Mouse (Mus musculus) limb, embryonic 15.5 days (tissue): Measurements from ENCODE around the gene Gm42957. TPM values are rescaled to one million over a fixed set of nuclear protein-coding genes. Genes with fewer than 3 reads are reported as not detected.
A peak's percentile ranks its signal among the peaks of the same experiment; 100 is the strongest.
"Not testable (repeated sequence)": the region's sequence is repeated elsewhere in the genome, so short reads cannot be mapped to it uniquely, and the experiment has no call there.

ENCODE experiments used
- ATAC-seq: fragments of 200-750 bp; cut with Nextera tagmentation; 2 replicates; pipeline ENCODE4 v1.8.0; 2017; ENCODE audit warnings: low read depth, moderate TSS enrichment; ENCODE audit not compliant: insufficient number of reproducible peaks, low FRiP score, low TSS enrichment
- H3K27ac ChIP-seq: fragments of 300-500 bp; sonication (generic); 2 replicates; pipeline ENCODE4 v1.5.1; 2015; ENCODE audit warnings: moderate library complexity, mild to moderate bottlenecking, inconsistent platforms
- H3K27me3 ChIP-seq: fragments of 300-500 bp; sonication (generic); 2 replicates; pipeline ENCODE4 v1.6.1; 2015; ENCODE audit warnings: inconsistent platforms
- H3K36me3 ChIP-seq: fragments of 300-500 bp; sonication (generic); 2 replicates; pipeline ENCODE4 v1.6.1; 2015; ENCODE audit warnings: inconsistent platforms
- H3K4me1 ChIP-seq: fragments of 300-500 bp; sonication (generic); 2 replicates; pipeline ENCODE4 v1.6.1; 2015; ENCODE audit warnings: inconsistent platforms
- H3K4me2 ChIP-seq: fragments of 300-500 bp; sonication (generic); 2 replicates; pipeline ENCODE4 v1.6.1; 2015; ENCODE audit warnings: mild to moderate bottlenecking, inconsistent platforms
- H3K4me3 ChIP-seq: fragments of 300-500 bp; sonication (generic); 2 replicates; pipeline ENCODE4 v1.5.1; 2015; ENCODE audit warnings: mild to moderate bottlenecking, inconsistent platforms
- H3K9ac ChIP-seq: fragments of 300-500 bp; sonication (generic); 2 replicates; pipeline ENCODE4 v1.6.1; 2015; ENCODE audit warnings: inconsistent platforms
- H3K9me3 ChIP-seq: fragments of 300-500 bp; sonication (generic); 2 replicates; pipeline ENCODE4 v1.6.1; 2016; ENCODE audit warnings: inconsistent platforms
- WGBS: fragments of 180-500 bp; shearing (Covaris S2); methylation state at CpG from one replicate; pipeline ENCODE4 v1.1.7; 2015; 5-methylcytosine and 5-hydroxymethylcytosine counted together
- polyA plus RNA-seq: library from polyadenylated mRNA; unstranded; fragments of >200 nt; fragmentation: Nextera tagmentation; extraction: Ambion mirVana; gene quantifications from 2 replicates; pipeline ENCODE4 v1.2.1, GENCODE M21; 2015

The Gm42957 gene
- polyA plus RNA-seq, 1 experiment from 2014 or later: 0.29 TPM

DNA sequence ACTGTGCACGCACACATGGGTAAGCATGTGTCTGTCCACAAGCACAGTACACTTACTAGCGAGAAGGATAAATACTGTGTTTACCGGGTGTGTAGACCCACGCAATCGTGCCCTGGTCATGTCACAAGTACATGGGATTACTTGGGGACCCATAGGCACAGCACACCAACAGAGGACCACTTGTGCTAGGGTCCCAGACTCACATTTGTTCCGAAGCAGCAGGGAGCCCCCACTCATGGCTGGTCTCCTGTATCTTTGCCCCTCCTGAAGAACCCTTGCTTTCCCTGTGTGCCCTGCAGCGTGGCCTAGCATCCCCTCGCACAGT is 36.2 kb upstream of the Gm42957 start:
- Histone ChIP-seq H3K4me3 (peak overlapping the region; percentile 55), H3K4me2 (peak overlapping the region; percentile 95; the same call in 1 of the 2 replicates), H3K9me3 (no peaks in the 10 kb centered on the region), H3K27ac (no peak overlapping the region), H3K4me1 (peaks cover 60% of the 10 kb centered on the region), H3K36me3 (no peaks in the 10 kb centered on the region), H3K27me3 (peaks cover 9% of the 10 kb centered on the region; the same call in 1 of the 2 replicates), H3K9ac (no peak overlapping the region)
- ATAC-seq: no peak
- 59% methylated on average over 8 of the region's 8 CpGs for WGBS

DNA sequence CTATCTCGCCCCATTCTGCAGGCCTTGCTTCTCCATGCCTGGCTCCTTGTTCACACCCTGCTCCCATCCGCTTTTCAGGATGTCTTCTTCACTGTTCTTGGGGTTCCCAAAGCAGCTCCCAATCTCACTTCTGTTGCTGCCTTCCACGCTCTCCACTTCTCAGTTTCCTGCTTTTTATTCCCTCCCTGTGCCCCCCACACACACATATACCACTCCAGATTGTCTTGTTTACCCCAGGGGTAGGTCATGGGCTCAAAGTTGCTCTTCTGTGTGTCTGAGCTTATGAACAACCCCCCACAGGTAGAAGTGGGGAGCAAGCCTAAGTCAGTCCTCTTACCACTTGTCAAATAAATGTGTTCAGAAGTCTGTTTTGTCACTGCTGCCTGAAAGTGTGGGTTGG is 35.9 kb upstream of the Gm42957 start:
- no peak for ATAC-seq
- Histone ChIP-seq H3K9ac (no peak overlapping the region), H3K4me1 (peaks cover 64% of the 10 kb centered on the region), H3K27me3 (peaks cover 9% of the 10 kb centered on the region; the same call in 1 of the 2 replicates), H3K4me2 (no peak overlapping the region), H3K36me3 (0 out of 2 replicates have a peak, but pooled peaks cover 3% of the 10 kb centered on the region), H3K4me3 (no peak overlapping the region), H3K9me3 (no peaks in the 10 kb centered on the region), H3K27ac (no peak overlapping the region)
- 74% methylated on average over 3 of the region's 3 CpGs for WGBS

GRCm38 (mm10) chr3:96600639-96601250 is 34.5 kb upstream of the Gm42957 start, which contains the start of gene Lix1l:
TSS of gene Lix1l (plus strand) at chr3:96601149.
- H3K4me3 ChIP-seq: peak within 1 kb of the TSS; percentile 65
- no peaks in the 10 kb centered on the region for H3K9me3 ChIP-seq
- H3K36me3 ChIP-seq: 0 out of 2 replicates have a peak, but pooled peaks cover 3% of the 10 kb centered on the region
- H3K9ac ChIP-seq: peak within 1 kb of the TSS; percentile 79
- H3K4me2 ChIP-seq: peak within 1 kb of the TSS; percentile 58
- H3K27ac ChIP-seq: peak within 1 kb of the TSS; percentile 98
- ATAC-seq: peak; percentile 93
- under 1% methylated on average over 27 of the region's 27 CpGs for WGBS
- H3K4me1 ChIP-seq: peaks cover 67% of the 10 kb centered on the region
- H3K27me3 ChIP-seq: peaks cover 9% of the 10 kb centered on the region; the same call in 1 of the 2 replicates

DNA sequence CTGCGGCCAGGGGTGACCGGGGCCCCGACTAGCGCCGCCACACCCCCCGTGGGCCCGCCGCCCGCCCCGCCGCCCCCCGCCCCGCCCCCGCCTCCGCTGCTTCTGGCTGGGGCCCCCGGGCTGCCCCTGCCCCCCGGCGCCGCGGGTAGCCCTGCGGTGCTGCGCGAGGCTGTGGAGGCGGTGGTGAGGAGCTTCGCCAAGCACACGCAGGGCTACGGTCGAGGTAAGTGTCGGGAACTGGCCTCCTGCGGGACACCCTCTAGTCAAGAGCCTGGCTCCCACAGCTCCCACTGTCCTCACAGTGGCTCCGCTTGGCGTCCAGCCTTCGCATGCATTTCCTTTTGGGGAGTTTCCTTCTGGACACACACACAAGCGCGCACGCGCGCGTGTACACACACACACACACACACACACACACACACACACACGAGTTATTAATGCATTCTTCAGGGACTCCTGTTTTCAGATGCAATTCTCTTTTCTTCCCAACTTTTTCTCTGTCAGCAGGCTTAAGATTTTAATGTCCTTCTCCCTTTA is 34.0 kb upstream of the Gm42957 start:
- Histone ChIP-seq H3K4me3 (peak overlapping the region; percentile 65), H3K9me3 (no peaks in the 10 kb centered on the region), H3K9ac (peak overlapping the region; percentile 79), H3K4me2 (peak overlapping the region; percentile 58), H3K27me3 (peaks cover 9% of the 10 kb centered on the region; the same call in 1 of the 2 replicates), H3K36me3 (0 out of 2 replicates have a peak, but pooled peaks cover 3% of the 10 kb centered on the region), H3K27ac (peak overlapping the region; percentile 98), H3K4me1 (peaks cover 62% of the 10 kb centered on the region)
- WGBS: 0% methylated on average over 34 of the region's 40 CpGs
- ATAC-seq: peak; percentile 68

DNA sequence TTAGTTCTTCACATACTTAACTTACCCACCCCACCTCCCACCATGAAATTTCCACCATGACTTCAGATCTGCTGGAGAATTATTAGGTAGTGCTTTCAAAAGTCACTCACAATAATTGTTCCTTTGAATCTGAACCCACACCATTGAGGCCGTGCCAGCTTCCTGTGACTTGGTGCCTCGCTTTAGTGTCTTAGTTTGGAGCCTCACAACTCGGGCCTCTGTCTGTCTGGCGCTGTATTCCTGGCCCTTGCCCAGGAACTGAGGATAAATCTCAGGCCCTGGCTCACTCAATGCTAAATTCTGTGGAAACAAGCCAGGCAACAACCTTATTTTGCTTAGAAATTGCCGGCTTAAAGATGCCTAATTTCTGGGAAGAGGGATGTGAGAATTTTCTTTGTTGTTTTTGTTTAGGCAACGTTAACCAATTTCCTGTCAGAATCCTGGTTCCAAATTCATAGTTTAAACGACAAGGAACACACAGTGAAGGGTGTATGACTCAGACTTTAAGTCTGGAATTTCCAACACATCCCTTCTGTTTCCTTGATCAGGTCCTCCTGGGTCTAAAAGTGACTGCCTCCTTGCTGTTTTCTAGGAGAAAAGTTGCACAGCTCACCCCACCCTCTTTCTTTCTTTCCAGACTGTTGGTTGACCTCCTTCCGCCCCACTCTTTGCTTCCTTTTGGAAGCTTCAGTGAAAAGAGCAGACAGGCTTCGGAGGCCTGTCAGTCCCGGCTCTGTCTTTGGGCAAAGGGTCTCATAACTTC is 33.2 kb upstream of the Gm42957 start:
- H3K4me1 ChIP-seq: peaks cover 54% of the 10 kb centered on the region

GRCm38 (mm10) chr3:96602704-96603084 is 32.6 kb upstream of the Gm42957 start:
- H3K27me3 ChIP-seq: 0 out of 2 replicates have a peak, but pooled peaks cover 4% of the 10 kb centered on the region
- H3K4me3 ChIP-seq: peak overlapping the region; percentile 65
- H3K27ac ChIP-seq: peak overlapping the region; percentile 98
- H3K9me3 ChIP-seq: no peaks in the 10 kb centered on the region
- no peak for ATAC-seq
- H3K9ac ChIP-seq: 0 out of 2 replicates have a peak overlapping the region, but pooled peaks have one; percentile 79
- H3K36me3 ChIP-seq: 0 out of 2 replicates have a peak, but pooled peaks cover 3% of the 10 kb centered on the region
- H3K4me1 ChIP-seq: peaks cover 48% of the 10 kb centered on the region
- 35% methylated on average over 5 of the region's 5 CpGs for WGBS
- peak overlapping the region; percentile 58 for H3K4me2 ChIP-seq

More for the DNA sequence above, 33.2 kb upstream of the Gm42957 start:
- Histone ChIP-seq H3K9ac (peak overlapping the region; percentile 79; the same call in 1 of the 2 replicates), H3K27me3 (0 out of 2 replicates have a peak, but pooled peaks cover 4% of the 10 kb centered on the region), H3K9me3 (no peaks in the 10 kb centered on the region), H3K4me2 (peak overlapping the region; percentile 58), H3K4me3 (peak overlapping the region; percentile 65), H3K36me3 (0 out of 2 replicates have a peak, but pooled peaks cover 3% of the 10 kb centered on the region), H3K27ac (peak overlapping the region; percentile 98)
- WGBS: 18% methylated on average over 10 of the region's 10 CpGs
- no peak for ATAC-seq

DNA sequence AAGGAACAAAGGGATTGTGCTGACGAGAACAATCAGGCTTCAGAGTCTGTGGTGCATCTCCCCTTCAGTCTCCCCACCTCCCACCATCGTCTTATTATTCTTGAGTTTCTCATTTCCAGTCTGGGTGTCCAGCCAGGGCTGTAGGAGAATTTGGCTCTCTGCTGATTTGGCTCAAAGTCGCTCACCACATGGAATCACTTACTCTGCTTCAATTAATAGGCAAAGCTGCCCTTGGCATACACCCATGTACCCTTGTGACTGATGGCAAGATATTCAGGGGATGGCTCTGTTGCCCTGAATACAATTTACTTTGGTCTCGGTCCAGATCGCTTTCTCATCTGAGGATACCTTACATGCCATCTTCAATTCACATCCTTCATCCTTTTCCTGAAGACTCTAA is 32.0 kb upstream of the Gm42957 start:
- peaks cover 4% of the 10 kb centered on the region; the same call in 1 of the 2 replicates for H3K36me3 ChIP-seq
- 0 out of 2 replicates have a peak, but pooled peaks cover 4% of the 10 kb centered on the region for H3K27me3 ChIP-seq
- peak overlapping the region; percentile 98 for H3K27ac ChIP-seq
- peaks cover 42% of the 10 kb centered on the region for H3K4me1 ChIP-seq
- peak overlapping the region; percentile 65 for H3K4me3 ChIP-seq
- peak overlapping the region; percentile 58 for H3K4me2 ChIP-seq
- 0 out of 2 replicates have a peak overlapping the region, but pooled peaks have one; percentile 4 for H3K9ac ChIP-seq
- 49% methylated on average over 5 of the region's 5 CpGs for WGBS
- no peaks in the 10 kb centered on the region for H3K9me3 ChIP-seq
- no peak for ATAC-seq

DNA sequence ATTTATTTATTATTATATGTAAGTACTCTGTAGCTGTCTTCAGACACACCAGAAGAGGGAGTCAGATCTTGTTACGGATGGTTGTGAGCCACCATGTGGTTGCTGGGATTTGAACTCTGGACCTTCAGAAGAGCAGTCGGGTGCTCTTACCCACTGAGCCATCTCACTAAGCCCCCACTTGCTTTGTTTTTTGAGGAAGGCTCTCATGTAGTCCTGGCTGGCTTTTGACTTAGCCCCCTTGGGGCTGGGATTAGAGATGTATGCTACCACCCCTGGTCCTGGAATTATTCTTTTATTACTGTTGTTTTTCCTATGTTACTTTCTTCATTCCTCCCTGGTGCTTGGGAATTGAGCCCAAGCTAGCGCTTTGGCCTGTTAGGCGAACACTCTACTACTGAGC is 29.3 kb upstream of the Gm42957 start:
- peaks cover 10% of the 10 kb centered on the region; the same call in 1 of the 2 replicates for H3K36me3 ChIP-seq
- 86% methylated on average over 4 of the region's 4 CpGs for WGBS
- not testable (repeated sequence) for H3K4me3 ChIP-seq

DNA sequence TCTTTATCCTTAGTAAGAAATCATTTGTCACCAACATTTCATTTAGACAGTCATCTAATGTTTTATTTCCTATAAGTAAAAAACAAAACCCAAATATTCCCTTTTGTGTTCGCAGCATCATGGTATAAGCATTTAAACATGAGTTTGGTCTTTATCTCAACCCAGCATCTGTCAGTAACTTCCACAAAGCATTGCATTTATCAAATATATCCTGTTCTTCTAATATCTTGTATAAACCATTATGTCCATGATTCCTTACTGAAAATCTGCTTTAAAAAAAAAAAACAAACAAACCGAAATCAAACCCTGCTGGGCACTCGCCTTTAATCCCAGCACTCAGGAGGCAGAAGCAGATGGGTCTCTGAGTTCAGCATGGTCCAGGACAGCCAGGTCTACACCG is 28.7 kb upstream of the Gm42957 start:
- no peaks in the 10 kb centered on the region for H3K27me3 ChIP-seq
- H3K9me3 ChIP-seq: no peaks in the 10 kb centered on the region
- no peak overlapping the region for H3K4me2 ChIP-seq
- H3K36me3 ChIP-seq: peaks cover 10% of the 10 kb centered on the region; the same call in 1 of the 2 replicates
- no peak overlapping the region for H3K9ac ChIP-seq
- WGBS: 88% methylated on average over 4 of the region's 4 CpGs
- no peak overlapping the region for H3K27ac ChIP-seq
- ATAC-seq: no peak
- H3K4me1 ChIP-seq: peaks cover 28% of the 10 kb centered on the region
- H3K4me3 ChIP-seq: no peak overlapping the region

More for the DNA sequence above, 29.3 kb upstream of the Gm42957 start:
- not testable (repeated sequence) for H3K27ac ChIP-seq, H3K9ac ChIP-seq, H3K27me3 ChIP-seq, ATAC-seq, H3K9me3 ChIP-seq, H3K4me2 ChIP-seq
- peaks cover 28% of the 10 kb centered on the region for H3K4me1 ChIP-seq

DNA sequence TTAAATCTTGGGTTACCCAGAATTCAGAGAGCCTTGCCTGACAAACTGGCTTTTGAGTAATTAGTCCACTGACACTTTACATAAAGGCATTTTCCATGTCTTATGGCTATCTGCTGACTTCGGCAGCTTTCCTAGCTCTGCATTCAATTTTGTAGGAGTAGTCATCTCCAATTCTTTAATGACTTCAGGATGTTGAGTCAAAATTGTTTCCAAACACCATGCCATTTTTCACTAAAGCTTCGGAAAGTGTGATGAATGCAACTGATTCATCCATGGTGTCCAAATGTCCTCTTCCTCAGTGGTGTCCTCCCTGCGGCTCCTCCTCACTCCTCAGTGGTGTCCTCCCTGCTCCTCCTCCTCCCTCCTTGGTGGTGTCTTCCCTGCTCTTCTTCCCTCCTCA is 17.3 kb upstream of the Gm42957 start:
- H3K4me1 ChIP-seq: no peaks in the 10 kb centered on the region
- no peaks in the 10 kb centered on the region for H3K27me3 ChIP-seq
- H3K9me3 ChIP-seq: no peaks in the 10 kb centered on the region
- H3K27ac ChIP-seq: no peak overlapping the region
- WGBS: 68% methylated on average over 3 of the region's 3 CpGs
- peaks cover 60% of the 10 kb centered on the region for H3K36me3 ChIP-seq
- no peak overlapping the region for H3K4me2 ChIP-seq
- no peak overlapping the region for H3K4me3 ChIP-seq
- no peak overlapping the region for H3K9ac ChIP-seq
- no peak for ATAC-seq

GRCm38 (mm10) chr3:96623201-96623600 is 12.1 kb upstream of the Gm42957 start:
- H3K27me3 ChIP-seq: no peaks in the 10 kb centered on the region
- peaks cover 61% of the 10 kb centered on the region for H3K36me3 ChIP-seq
- no peaks in the 10 kb centered on the region for H3K9me3 ChIP-seq
- no peak for ATAC-seq
- no peak overlapping the region for H3K4me3 ChIP-seq
- no peak overlapping the region for H3K4me2 ChIP-seq
- H3K9ac ChIP-seq: no peak overlapping the region
- no peaks in the 10 kb centered on the region for H3K4me1 ChIP-seq
- WGBS: 88% methylated on average over 4 of the region's 4 CpGs
- no peak overlapping the region for H3K27ac ChIP-seq
